Mouse (Mus musculus): ENCODE measurements around the gene Olfml2a.
"Not testable (repeated sequence)": the region's sequence is repeated elsewhere in the genome, so short reads cannot be mapped to it uniquely, and the experiment has no call there.

- not testable (repeated sequence) for TF ChIP-seq CTCF, POLR2A (IDR thresholded peaks at IDR 0.05; ENCODE audit: extremely low read depth, insufficient read depth, low read length)
Observed at GRCm38 (mm10) chr2:39010144-39010543, 78.4 kb downstream of the Olfml2a start.

All from cortical plate, adult 2 months (tissue).